Mouse (Mus musculus) testis, adult 2 months (tissue): Measurements from ENCODE around the gene Gsc. TPM values are rescaled to one million over a fixed set of nuclear protein-coding genes. Genes with fewer than 3 reads are reported as not detected.

Experiments used
- H3K27ac ChIP-seq: fragments of 200-500 bp; 2 replicates; pipeline ENCODE4 v1.5.1; 2012; ENCODE audit warnings: low read depth, low read length; ENCODE audit not compliant: control insufficient read depth, insufficient read depth
- H3K27me3 ChIP-seq: fragments of 200-500 bp; 2 replicates; pipeline ENCODE4 v1.6.1; 2012; ENCODE audit warnings: mild to moderate bottlenecking, low read length, moderate library complexity; ENCODE audit not compliant: control insufficient read depth, insufficient read depth
- H3K36me3 ChIP-seq: fragments of 200-500 bp; 2 replicates; pipeline ENCODE4 v1.6.1; 2012; ENCODE audit warnings: mild to moderate bottlenecking, low read length; ENCODE audit not compliant: control insufficient read depth, insufficient read depth
- H3K4me1 ChIP-seq: fragments of 200-500 bp; 2 replicates; pipeline ENCODE4 v1.6.1; 2012; ENCODE audit warnings: low read length; ENCODE audit not compliant: control insufficient read depth, insufficient read depth
- H3K4me3 ChIP-seq: fragments of 200-500 bp; 2 replicates; pipeline ENCODE4 v1.5.1; 2012; ENCODE audit warnings: low read depth, mild to moderate bottlenecking, low read length, moderate library complexity, mixed read lengths; ENCODE audit not compliant: control insufficient read depth
- CTCF ChIP-seq: fragments of 200-500 bp; IDR thresholded peaks from 2 replicates; pipeline ENCODE4 v1.5.1; 2012; ENCODE audit warnings: low read depth, mild to moderate bottlenecking, inconsistent platforms, low read length, moderate library complexity; ENCODE audit not compliant: control insufficient read depth, insufficient read depth, insufficient replicate concordance
- POLR2A ChIP-seq: fragments of 200-500 bp; IDR thresholded peaks from 2 replicates; pipeline ENCODE4 v1.6.1; 2012; ENCODE audit warnings: low read depth, mild to moderate bottlenecking, inconsistent platforms, low read length, moderate library complexity; ENCODE audit not compliant: control insufficient read depth
- polyA plus RNA-seq: library from polyadenylated mRNA; depleted of rRNA; stranded (reverse); fragments of >200 nt; gene quantifications from 2 replicates; pipeline ENCODE4 v1.2.3, GENCODE M21; 2012

Gsc gene
- polyA plus RNA-seq, 1 experiment: 2.2 TPM

- Histone ChIP-seq H3K27me3 (peaks cover 17% of the 10 kb centered on the region), H3K4me1 (peaks cover 22% of the 10 kb centered on the region), H3K4me3 (peak overlapping the region; percentile 58), H3K27ac (no peak overlapping the region), H3K36me3 (no peaks in the 10 kb centered on the region)
- no peak for TF ChIP-seq CTCF
- no peak for TF ChIP-seq POLR2A
Observed at GRCm38 (mm10) chr12:104471351-104472217, 1.5 kb downstream of the Gsc start.

- H3K4me1 ChIP-seq: peaks cover 22% of the 10 kb centered on the region
- no peak for TF ChIP-seq CTCF
- no peak for TF ChIP-seq POLR2A
Observed at GRCm38 (mm10) chr12:104470646-104471045, 2.5 kb downstream of the Gsc start.

GRCm38 (mm10) chr12:104468783-104469182, 4.3 kb downstream of the Gsc start:
- TF ChIP-seq CTCF (no peak), POLR2A (no peak)
- Histone ChIP-seq H3K4me1 (peaks cover 17% of the 10 kb centered on the region), H3K27me3 (peaks cover 9% of the 10 kb centered on the region), H3K27ac (no peak overlapping the region), H3K36me3 (no peaks in the 10 kb centered on the region), H3K4me3 (no peak overlapping the region)

More at GRCm38 (mm10) chr12:104470646-104471045, 2.5 kb downstream of the Gsc start:
- Histone ChIP-seq H3K27ac (no peak overlapping the region), H3K4me3 (no peak overlapping the region), H3K36me3 (no peaks in the 10 kb centered on the region), H3K27me3 (peaks cover 14% of the 10 kb centered on the region)

- Histone ChIP-seq H3K27me3 (peaks cover 6% of the 10 kb centered on the region; the same call in 1 of the 2 replicates), H3K36me3 (no peaks in the 10 kb centered on the region), H3K4me3 (no peak overlapping the region), H3K27ac (no peak overlapping the region), H3K4me1 (peaks cover 11% of the 10 kb centered on the region)
- TF ChIP-seq CTCF: no peak
- TF ChIP-seq POLR2A: no peak
Observed at GRCm38 (mm10) chr12:104467372-104467771, 5.8 kb downstream of the Gsc start.

GRCm38 (mm10) chr12:104466930-104467329, 6.2 kb downstream of the Gsc start:
- peaks cover 7% of the 10 kb centered on the region for H3K4me1 ChIP-seq
- TF ChIP-seq CTCF: no peak
- no peak for TF ChIP-seq POLR2A
- no peaks in the 10 kb centered on the region for H3K36me3 ChIP-seq
- H3K27ac ChIP-seq: no peak overlapping the region
- H3K27me3 ChIP-seq: peaks cover 6% of the 10 kb centered on the region; the same call in 1 of the 2 replicates
- H3K4me3 ChIP-seq: no peak overlapping the region

- H3K4me3 ChIP-seq: no peak overlapping the region
- no peaks in the 10 kb centered on the region for H3K4me1 ChIP-seq
- H3K27me3 ChIP-seq: no peaks in the 10 kb centered on the region
- H3K36me3 ChIP-seq: no peaks in the 10 kb centered on the region
- no peak overlapping the region for H3K27ac ChIP-seq
- TF ChIP-seq CTCF (no peak), POLR2A (no peak)
Observed at GRCm38 (mm10) chr12:104461372-104461771, 11.8 kb downstream of the Gsc start.

GRCm38 (mm10) chr12:104459377-104459776, 13.8 kb downstream of the Gsc start:
- no peaks in the 10 kb centered on the region for H3K4me1 ChIP-seq
- H3K27ac ChIP-seq: no peak overlapping the region
- TF ChIP-seq POLR2A (no peak), CTCF (peak; percentile 48; the same call in 1 of the 2 replicates)
- no peak overlapping the region for H3K4me3 ChIP-seq
- H3K27me3 ChIP-seq: no peaks in the 10 kb centered on the region
- no peaks in the 10 kb centered on the region for H3K36me3 ChIP-seq

- TF ChIP-seq CTCF: no peak
- no peak for TF ChIP-seq POLR2A
- Histone ChIP-seq H3K36me3 (no peaks in the 10 kb centered on the region), H3K4me3 (no peak overlapping the region), H3K4me1 (peaks cover 2% of the 10 kb centered on the region), H3K27me3 (no peaks in the 10 kb centered on the region), H3K27ac (no peak overlapping the region)
Observed at GRCm38 (mm10) chr12:104453002-104453401, 20.1 kb downstream of the Gsc start.
